Mouse (Mus musculus) hindbrain, postnatal 0 days (tissue): ENCODE results near the gene Kcnab3. TPM values are rescaled to one million over a fixed set of nuclear protein-coding genes. Genes with fewer than 3 reads are reported as not detected.
A peak's percentile ranks its signal among the peaks of the same experiment; 100 is the strongest.

Experiments used
- ATAC-seq: fragments of 200-750 bp; cut with Nextera tagmentation; 2 replicates; pipeline ENCODE4 v1.8.0; 2017; ENCODE audit warnings: mild to moderate bottlenecking, moderate TSS enrichment, moderate library complexity
- DNase-seq: peaks from one replicate; pipeline ENCODE4 v3.0.0-alpha.2; 2015; ENCODE audit warnings: low spot score
- H3K27ac ChIP-seq: fragments of 300-500 bp; sonication (generic); 2 replicates; pipeline ENCODE4 v1.5.1; 2014; ENCODE audit warnings: mild to moderate bottlenecking
- H3K27me3 ChIP-seq: fragments of 300-500 bp; sonication (generic); 2 replicates; pipeline ENCODE4 v1.6.1; 2014; ENCODE audit warnings: low read length, mixed read lengths; ENCODE audit not compliant: insufficient read depth
- H3K36me3 ChIP-seq: fragments of 300-500 bp; sonication (generic); 2 replicates; pipeline ENCODE4 v1.6.1; 2014; ENCODE audit warnings: low read length, mixed read lengths; ENCODE audit not compliant: insufficient read depth
- H3K4me1 ChIP-seq: fragments of 300-500 bp; sonication (generic); 2 replicates; pipeline ENCODE4 v1.6.1; 2014; ENCODE audit warnings: antibody characterized with exemption, low read length, mixed read lengths; ENCODE audit not compliant: insufficient read depth
- H3K4me2 ChIP-seq: fragments of 300-500 bp; sonication (generic); 2 replicates; pipeline ENCODE4 v1.6.1; 2014; ENCODE audit warnings: low read depth, mild to moderate bottlenecking, low read length, moderate library complexity, mixed read lengths
- H3K4me3 ChIP-seq: fragments of 300-500 bp; sonication (generic); 2 replicates; pipeline ENCODE4 v1.5.1; 2014; ENCODE audit warnings: low read length
- H3K9ac ChIP-seq: fragments of 300-500 bp; sonication (generic); replicated peaks from 2 replicates; pipeline ENCODE4 v1.6.1; 2014; ENCODE audit warnings: mild to moderate bottlenecking, low read length, moderate library complexity, mixed read lengths
- H3K9me3 ChIP-seq: fragments of 300-500 bp; sonication (generic); 2 replicates; pipeline ENCODE4 v1.6.1; 2016; ENCODE audit warnings: low read length, mixed read lengths
- CTCF ChIP-seq: IDR thresholded peaks from 2 replicates; pipeline ENCODE4 v1.5.1; 2016; ENCODE audit warnings: antibody characterized with exemption, control low read depth, low read depth
- WGBS: fragments of 180-500 bp; shearing (Covaris S2); extraction: QIAGEN DNeasy Blood & Tissue Kit; methylation state at CpG from one replicate; pipeline ENCODE4 v1.1.7; 2014; 5-methylcytosine and 5-hydroxymethylcytosine counted together
- polyA plus RNA-seq: library from polyadenylated mRNA; unstranded; fragments of >200 nt; fragmentation: Nextera tagmentation; extraction: Ambion mirVana; gene quantifications from 2 replicates; pipeline ENCODE4 v1.2.1, GENCODE M21; 2015
- total RNA-seq: library from RNA; depleted of rRNA; stranded (reverse); fragments of >200 nt; gene quantifications from 2 replicates; pipeline ENCODE4 v1.2.3, GENCODE M21; 2014

Kcnab3 gene
- total and polyA plus RNA-seq, 2 experiments from 2014 or later: 6.6 to 7.8 TPM

DNA sequence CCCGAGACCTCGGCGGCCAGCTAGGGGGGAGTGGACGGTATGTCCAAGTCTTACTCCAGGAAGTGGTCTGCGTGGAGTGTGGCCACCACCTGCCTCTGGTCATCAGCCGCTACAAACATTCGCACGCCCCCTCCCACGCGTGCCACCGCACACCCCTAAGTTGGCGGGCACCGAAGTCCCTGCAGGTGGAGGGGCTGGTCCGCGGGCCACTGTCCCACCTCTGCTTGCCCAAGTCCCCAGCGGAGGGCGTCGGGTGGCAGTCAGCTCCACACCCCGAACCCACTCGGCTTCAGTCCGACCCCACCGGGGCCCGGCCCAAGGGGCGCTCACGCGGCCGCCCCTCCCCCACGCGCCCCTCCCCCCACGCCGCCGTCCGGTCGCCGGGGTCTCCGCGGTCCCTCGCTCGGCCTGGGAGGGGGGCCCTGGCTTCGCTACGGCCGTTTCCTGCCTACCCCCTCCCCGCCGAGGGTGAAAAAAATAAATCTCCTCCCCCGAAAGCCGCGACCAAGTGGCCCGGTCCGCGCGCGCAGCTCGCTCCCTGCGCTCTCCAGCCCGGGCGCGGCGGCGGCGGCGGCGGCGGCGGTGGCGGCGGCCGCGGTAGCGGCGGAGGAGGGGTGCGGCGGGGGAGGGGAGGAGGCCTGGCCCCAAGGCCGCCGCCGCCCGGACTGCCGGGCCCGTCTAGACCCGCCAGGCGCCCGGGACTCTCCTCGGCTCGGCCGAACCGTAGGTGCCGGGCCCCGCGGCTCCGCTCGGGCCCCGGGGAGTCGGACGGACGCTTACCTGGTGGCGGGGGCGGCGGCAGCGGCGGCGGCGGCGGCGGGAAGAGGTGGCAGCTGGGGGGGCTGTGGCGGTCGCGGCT, 42.5 kb downstream of the Kcnab3 start:
- Histone ChIP-seq H3K27ac (peak overlapping the region; percentile 98), H3K27me3 (no peaks in the 10 kb centered on the region), H3K4me1 (peaks cover 29% of the 10 kb centered on the region), H3K4me3 (peak overlapping the region; percentile 79), H3K9me3 (no peaks in the 10 kb centered on the region), H3K4me2 (peak overlapping the region; percentile 93), H3K36me3 (no peaks in the 10 kb centered on the region), H3K9ac (peak overlapping the region; percentile 99)
- no peak for TF ChIP-seq CTCF
- WGBS: 1% methylated on average over 52 of the region's 106 CpGs
- DNase-seq (peak; percentile 71), ATAC-seq (no peak)

DNA sequence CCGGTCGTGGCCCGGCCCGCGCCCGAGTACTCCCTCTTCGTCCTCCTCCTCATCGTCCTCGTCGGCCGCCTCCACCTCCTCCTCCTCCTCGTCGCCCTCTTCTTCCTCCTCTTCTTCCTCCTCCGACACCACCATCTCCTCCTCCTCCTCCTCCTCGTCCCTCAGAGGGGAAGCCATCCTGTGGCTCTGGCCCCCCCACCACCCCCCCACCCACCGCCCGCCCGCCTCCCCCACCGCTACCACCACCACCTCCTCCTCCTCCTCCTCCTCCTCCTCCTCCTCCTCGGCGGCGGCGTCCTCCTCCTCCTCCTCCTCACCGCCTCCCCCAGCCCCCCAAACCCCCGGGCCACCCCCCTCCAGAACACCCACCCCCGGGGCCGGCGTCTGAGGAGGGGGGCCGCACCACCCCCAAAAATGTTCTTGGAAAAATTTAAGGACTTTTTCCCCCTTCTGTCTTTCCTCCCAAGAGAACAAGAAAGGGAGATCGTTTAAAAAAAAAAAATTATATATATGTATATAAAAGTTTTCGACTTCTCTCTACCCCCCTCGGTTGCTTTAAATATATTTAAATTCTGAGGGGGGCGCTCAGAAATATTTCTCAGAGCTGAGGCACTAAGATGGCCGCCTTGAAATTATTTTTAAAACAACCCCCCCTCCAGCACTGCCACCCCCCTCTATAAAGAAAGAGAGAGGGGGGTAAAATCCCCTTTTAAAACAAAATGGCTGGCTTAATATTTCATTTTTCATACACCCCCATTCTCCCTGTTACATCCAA, 43.3 kb downstream of the Kcnab3 start, which contains the start of gene Chd3:
Gene Chd3 (minus strand): TSS at position 192 of the 775 bp plus-strand sequence.
- peak within 1 kb of the TSS; percentile 98 for H3K27ac ChIP-seq
- no peak for TF ChIP-seq CTCF
- ATAC-seq (no peak), DNase-seq (peak; percentile 39)
- H3K36me3 ChIP-seq: no peaks in the 10 kb centered on the region
- H3K9ac ChIP-seq: peak within 1 kb of the TSS; percentile 99
- H3K4me3 ChIP-seq: peak within 1 kb of the TSS; percentile 79
- peak within 1 kb of the TSS; percentile 93 for H3K4me2 ChIP-seq
- H3K4me1 ChIP-seq: peaks cover 26% of the 10 kb centered on the region
- 2% methylated on average over 23 of the region's 34 CpGs for WGBS
- no peaks in the 10 kb centered on the region for H3K27me3 ChIP-seq
- H3K9me3 ChIP-seq: no peaks in the 10 kb centered on the region

DNA sequence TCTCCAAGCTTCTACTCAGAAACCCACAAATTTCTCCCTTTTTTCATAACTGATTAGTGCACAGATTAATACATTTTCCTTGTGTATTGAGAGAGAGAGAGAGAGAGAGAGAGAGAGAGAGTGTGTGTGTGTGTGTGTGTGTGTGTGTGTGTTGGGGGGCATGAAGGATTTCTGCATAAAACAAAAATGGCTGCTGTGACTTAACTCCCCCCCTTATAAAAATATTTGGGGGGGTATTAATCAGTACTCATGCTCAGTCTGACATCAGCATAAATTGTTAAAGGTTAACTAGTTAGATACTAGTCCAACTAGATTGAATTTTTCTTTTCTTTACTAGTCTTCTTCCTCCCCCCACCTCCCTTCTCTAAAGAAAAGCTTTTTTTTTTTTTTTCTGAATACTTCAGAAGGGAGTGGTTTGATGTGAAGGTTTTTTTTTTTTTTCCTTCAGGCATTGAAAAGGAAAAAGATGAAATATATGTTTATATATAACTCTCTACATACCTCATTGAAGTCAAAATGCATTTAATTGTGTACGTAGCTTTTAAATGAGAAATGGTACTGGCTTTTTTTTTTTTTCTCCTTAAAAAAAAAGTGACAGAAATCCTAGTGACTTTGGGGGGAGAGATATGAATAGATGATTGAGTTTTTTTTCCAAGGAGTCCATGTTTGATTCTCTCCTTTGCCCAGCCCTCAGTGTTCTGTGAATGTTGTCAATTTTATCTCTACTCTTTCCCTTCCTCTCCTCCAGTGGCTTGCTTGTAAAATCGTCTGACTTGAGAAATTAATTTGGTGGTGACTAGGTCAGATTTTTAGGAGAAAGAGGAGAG, 44.1 kb downstream of the Kcnab3 start:
- Histone ChIP-seq H3K27ac (peak overlapping the region; percentile 98), H3K9me3 (no peaks in the 10 kb centered on the region), H3K4me2 (peak overlapping the region; percentile 93), H3K36me3 (no peaks in the 10 kb centered on the region), H3K9ac (peak overlapping the region; percentile 99; the same call in 1 of the 2 replicates), H3K4me3 (peak overlapping the region; percentile 79), H3K4me1 (peaks cover 18% of the 10 kb centered on the region), H3K27me3 (no peaks in the 10 kb centered on the region)
- 22% methylated on average over 2 of the region's 2 CpGs for WGBS
- ATAC-seq (no peak), DNase-seq (peak; percentile 27)
- TF ChIP-seq CTCF: no peak

DNA sequence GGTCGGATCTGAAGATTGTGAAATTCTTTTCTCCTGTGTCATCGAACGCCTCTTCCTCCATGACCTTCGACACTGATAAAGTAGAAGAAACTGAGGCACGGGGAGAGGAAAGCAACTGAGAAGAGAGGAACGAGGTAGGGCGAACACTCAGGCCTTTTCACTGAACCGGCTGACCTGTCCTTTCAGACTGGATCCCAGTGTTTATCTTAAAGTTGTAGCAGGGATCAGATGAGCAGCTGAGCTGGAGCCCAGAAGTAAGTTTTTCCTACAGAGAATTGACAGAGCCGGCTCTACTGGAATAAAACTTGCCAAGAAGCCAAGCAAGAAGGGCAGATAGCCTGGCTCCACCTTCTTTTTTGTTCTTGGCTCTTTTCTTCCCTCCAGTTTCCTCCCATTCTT, 44.8 kb downstream of the Kcnab3 start:
- Histone ChIP-seq H3K4me2 (peak overlapping the region; percentile 36), H3K9me3 (no peaks in the 10 kb centered on the region), H3K4me3 (no peak overlapping the region), H3K36me3 (no peaks in the 10 kb centered on the region; the same call in 1 of the 2 replicates), H3K27me3 (no peaks in the 10 kb centered on the region), H3K4me1 (peaks cover 11% of the 10 kb centered on the region), H3K27ac (peak overlapping the region; percentile 70; the same call in 1 of the 2 replicates), H3K9ac (no peak overlapping the region)
- DNase-seq (no peak), ATAC-seq (no peak)
- TF ChIP-seq CTCF: no peak
- 15% methylated on average over 9 of the region's 9 CpGs for WGBS

DNA sequence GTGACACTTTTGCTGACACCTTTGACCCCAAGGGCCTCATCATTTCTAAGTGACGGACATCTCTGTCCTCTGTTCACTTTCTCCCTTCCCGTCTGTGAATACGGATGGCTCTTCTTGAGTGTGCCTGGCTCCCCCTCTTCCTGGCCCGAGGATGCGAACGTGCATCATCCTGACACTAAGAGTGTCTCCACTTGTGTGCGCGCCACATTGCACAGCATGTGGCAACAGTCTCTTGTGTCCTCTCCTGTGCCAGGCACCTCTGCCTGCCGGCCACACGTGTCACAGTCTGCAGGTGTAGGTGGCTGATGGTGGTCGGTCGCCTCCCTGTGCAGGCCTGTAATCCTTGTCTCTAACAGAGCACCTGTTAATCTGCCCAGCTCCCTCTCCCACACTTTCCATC, 45.5 kb downstream of the Kcnab3 start:
- no peak for DNase-seq
- H3K27me3 ChIP-seq: no peaks in the 10 kb centered on the region
- H3K4me1 ChIP-seq: peaks cover 7% of the 10 kb centered on the region; the same call in 1 of the 2 replicates
- H3K27ac ChIP-seq: peak overlapping the region; percentile 70
- TF ChIP-seq CTCF: no peak
- ATAC-seq: no peak
- H3K4me2 ChIP-seq: peak overlapping the region; percentile 36
- no peak overlapping the region for H3K9ac ChIP-seq
- H3K4me3 ChIP-seq: no peak overlapping the region
- no peaks in the 10 kb centered on the region for H3K9me3 ChIP-seq
- WGBS: 24% methylated on average over 12 of the region's 12 CpGs
- no peaks in the 10 kb centered on the region; the same call in 1 of the 2 replicates for H3K36me3 ChIP-seq

DNA sequence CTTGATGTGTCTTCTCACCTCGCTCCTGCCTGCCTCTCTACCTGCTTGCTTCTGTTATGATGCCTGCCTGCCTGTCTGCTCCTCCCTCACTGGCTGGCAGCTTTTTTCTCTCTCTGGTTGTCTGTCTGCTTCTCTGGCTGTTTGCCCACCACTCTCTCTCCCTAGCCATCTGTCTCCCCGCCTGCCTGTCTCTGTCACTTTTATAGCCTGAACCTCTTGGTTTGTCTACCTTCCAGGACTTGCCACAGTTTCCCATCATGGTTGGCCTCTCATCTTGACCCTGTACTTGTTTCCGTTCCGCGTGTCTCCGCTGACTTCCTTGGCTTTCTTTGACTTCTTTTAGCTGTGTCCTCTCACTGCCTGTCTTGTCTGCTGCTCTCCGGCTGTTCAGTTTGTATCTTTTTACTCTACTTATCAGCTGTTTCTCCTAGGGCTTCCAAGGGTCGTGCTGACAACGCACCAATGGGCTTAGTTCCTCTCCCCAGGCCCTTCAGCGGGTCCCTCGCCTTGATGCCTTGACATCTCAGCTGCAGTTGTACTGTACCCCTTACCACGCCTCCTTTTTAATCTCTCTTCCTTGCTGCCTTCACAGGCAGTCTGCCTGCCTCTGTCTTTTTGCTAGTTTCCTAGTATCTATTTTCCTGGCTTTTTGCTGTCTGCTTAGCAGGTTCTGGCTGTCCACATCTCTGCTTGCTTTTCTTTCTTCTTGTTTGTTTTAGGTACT, 46.2 kb downstream of the Kcnab3 start:
- H3K4me3 ChIP-seq: no peak overlapping the region
- H3K4me2 ChIP-seq: peak overlapping the region; percentile 36

More for the DNA sequence above, 46.2 kb downstream of the Kcnab3 start:
- Histone ChIP-seq H3K36me3 (no peaks in the 10 kb centered on the region; the same call in 1 of the 2 replicates), H3K27me3 (no peaks in the 10 kb centered on the region), H3K27ac (peak overlapping the region; percentile 70), H3K9me3 (no peaks in the 10 kb centered on the region), H3K9ac (no peak overlapping the region), H3K4me1 (peaks cover 7% of the 10 kb centered on the region; the same call in 1 of the 2 replicates)
- TF ChIP-seq CTCF: no peak
- DNase-seq: peak; percentile 69
- ATAC-seq: no peak
- WGBS: 26% methylated on average over 12 of the region's 12 CpGs
